Mouse (Mus musculus) forebrain, embryonic 12.5 days (tissue): ENCODE results near the gene Pomc. TPM values are rescaled to one million over a fixed set of nuclear protein-coding genes. Genes with fewer than 3 reads are reported as not detected.

Experiments used
- ATAC-seq: fragments of 200-750 bp; cut with Nextera tagmentation; 2 replicates; pipeline ENCODE4 v1.8.0; 2017; ENCODE audit warnings: moderate TSS enrichment; ENCODE audit not compliant: low FRiP score
- H3K27ac ChIP-seq: fragments of 300-500 bp; sonication (generic); 2 replicates; pipeline ENCODE4 v1.5.1; 2016; ENCODE audit warnings: mild to moderate bottlenecking
- H3K27me3 ChIP-seq: fragments of 300-500 bp; sonication (generic); 2 replicates; pipeline ENCODE4 v1.6.1; 2016; ENCODE audit warnings: mild to moderate bottlenecking
- H3K36me3 ChIP-seq: fragments of 300-500 bp; sonication (generic); replicated peaks from 2 replicates; pipeline ENCODE4 v1.6.1; 2016; ENCODE audit warnings: mild to moderate bottlenecking
- H3K4me1 ChIP-seq: fragments of 300-500 bp; sonication (generic); 2 replicates; pipeline ENCODE4 v1.6.1; 2016
- H3K4me2 ChIP-seq: fragments of 300-500 bp; sonication (generic); 2 replicates; pipeline ENCODE4 v1.6.1; 2016; ENCODE audit warnings: mild to moderate bottlenecking, moderate library complexity
- H3K4me3 ChIP-seq: fragments of 300-500 bp; sonication (generic); replicated peaks from 2 replicates; pipeline ENCODE4 v1.5.1; 2016; ENCODE audit warnings: mild to moderate bottlenecking
- H3K9ac ChIP-seq: fragments of 300-500 bp; sonication (generic); 2 replicates; pipeline ENCODE4 v1.6.1; 2016; ENCODE audit warnings: mild to moderate bottlenecking
- H3K9me3 ChIP-seq: fragments of 300-500 bp; sonication (generic); 2 replicates; pipeline ENCODE4 v1.6.1; 2016
- WGBS: fragments of 180-500 bp; shearing (Covaris S2); methylation state at CpG from one replicate; pipeline ENCODE4 v1.1.7; 2016; 5-methylcytosine and 5-hydroxymethylcytosine counted together
- polyA plus RNA-seq: library from polyadenylated mRNA; unstranded; fragments of >200 nt; fragmentation: Nextera tagmentation; extraction: Ambion mirVana; gene quantifications from 2 replicates; pipeline ENCODE4 v1.2.1, GENCODE M21; 2016

Gene Pomc
- 7.3 and 8.8 TPM in 2 replicates for polyA plus RNA-seq

DNA sequence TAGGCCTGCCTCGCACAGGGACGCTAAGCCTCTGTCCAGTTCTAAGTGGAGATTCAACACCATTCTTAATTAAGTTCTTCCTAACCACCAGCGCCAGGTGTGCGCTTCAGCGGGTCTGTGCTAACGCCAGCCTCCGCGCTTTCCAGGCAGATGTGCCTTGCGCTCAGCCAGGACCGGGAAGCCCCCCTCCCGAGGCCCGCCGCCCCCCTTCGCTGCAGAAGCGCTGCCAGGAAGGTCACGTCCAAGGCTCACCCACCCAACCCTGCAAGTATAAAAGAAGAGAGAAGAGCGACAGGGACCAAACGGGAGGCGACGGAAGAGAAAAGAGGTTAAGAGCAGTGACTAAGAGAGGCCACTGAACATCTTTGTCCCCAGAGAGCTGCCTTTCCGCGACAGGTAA, at the start of gene Pomc:
Gene Pomc, plus strand, starts transcription at position 301 of the 400 bp plus-strand sequence.
- H3K27ac ChIP-seq: no peak within 1 kb of the TSS
- H3K36me3 ChIP-seq: no peaks in the 10 kb centered on the region
- no peak within 1 kb of the TSS for H3K9ac ChIP-seq
- no peak for ATAC-seq
- peaks cover 44% of the 10 kb centered on the region for H3K27me3 ChIP-seq
- H3K4me1 ChIP-seq: peaks cover 5% of the 10 kb centered on the region
- no peaks in the 10 kb centered on the region for H3K9me3 ChIP-seq
- no peak within 1 kb of the TSS for H3K4me3 ChIP-seq
- WGBS: 22% methylated on average over 22 of the region's 22 CpGs
- H3K4me2 ChIP-seq: no peak within 1 kb of the TSS

- H3K27ac ChIP-seq: no peak overlapping the region
- H3K9me3 ChIP-seq: no peaks in the 10 kb centered on the region
- no peak overlapping the region for H3K4me3 ChIP-seq
- no peaks in the 10 kb centered on the region for H3K4me1 ChIP-seq
- peaks cover 90% of the 10 kb centered on the region for H3K36me3 ChIP-seq
- no peak overlapping the region for H3K9ac ChIP-seq
- H3K4me2 ChIP-seq: no peak overlapping the region
- 94% methylated on average over 9 of the region's 9 CpGs for WGBS
- H3K27me3 ChIP-seq: no peaks in the 10 kb centered on the region
- ATAC-seq: no peak
These were observed 49.3 kb upstream of the Pomc start for GRCm38 (mm10) chr12:3905436-3905835.

DNA sequence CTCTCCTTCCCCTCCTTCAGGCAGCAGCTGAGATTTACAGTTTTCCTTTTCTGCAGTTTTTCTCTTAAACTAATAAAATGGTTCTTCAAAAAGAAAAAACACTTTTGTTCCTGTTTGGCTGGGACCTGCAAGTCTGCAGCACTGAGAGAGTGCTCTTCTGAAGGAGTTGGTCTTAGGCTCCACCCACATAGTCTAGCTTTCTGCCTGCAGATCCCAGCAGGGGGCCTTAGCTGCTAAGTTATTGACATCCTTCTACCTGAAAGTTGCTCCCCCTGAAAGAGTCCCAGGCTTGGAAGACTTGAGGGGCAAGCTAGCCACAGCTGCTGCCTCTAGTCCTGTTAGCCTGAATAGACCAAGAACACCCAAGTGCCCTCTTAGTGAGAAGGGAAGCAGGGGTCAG, 48.4 kb upstream of the Pomc start:
- no peak overlapping the region for H3K9ac ChIP-seq
- no peaks in the 10 kb centered on the region for H3K4me1 ChIP-seq
- no peak for ATAC-seq
- H3K4me2 ChIP-seq: no peak overlapping the region
- H3K36me3 ChIP-seq: peaks cover 89% of the 10 kb centered on the region
- no peak overlapping the region for H3K4me3 ChIP-seq
- no peak overlapping the region for H3K27ac ChIP-seq
- H3K9me3 ChIP-seq: no peaks in the 10 kb centered on the region
- no peaks in the 10 kb centered on the region for H3K27me3 ChIP-seq

GRCm38 (mm10) chr12:3907008-3907407, 47.7 kb upstream of the Pomc start:
- Histone ChIP-seq H3K27ac (no peak overlapping the region), H3K4me2 (no peak overlapping the region), H3K9ac (no peak overlapping the region), H3K9me3 (no peaks in the 10 kb centered on the region), H3K4me1 (no peaks in the 10 kb centered on the region), H3K4me3 (no peak overlapping the region), H3K27me3 (no peaks in the 10 kb centered on the region), H3K36me3 (peaks cover 86% of the 10 kb centered on the region)
- 86% methylated on average over 4 of the region's 4 CpGs for WGBS
- no peak for ATAC-seq

DNA sequence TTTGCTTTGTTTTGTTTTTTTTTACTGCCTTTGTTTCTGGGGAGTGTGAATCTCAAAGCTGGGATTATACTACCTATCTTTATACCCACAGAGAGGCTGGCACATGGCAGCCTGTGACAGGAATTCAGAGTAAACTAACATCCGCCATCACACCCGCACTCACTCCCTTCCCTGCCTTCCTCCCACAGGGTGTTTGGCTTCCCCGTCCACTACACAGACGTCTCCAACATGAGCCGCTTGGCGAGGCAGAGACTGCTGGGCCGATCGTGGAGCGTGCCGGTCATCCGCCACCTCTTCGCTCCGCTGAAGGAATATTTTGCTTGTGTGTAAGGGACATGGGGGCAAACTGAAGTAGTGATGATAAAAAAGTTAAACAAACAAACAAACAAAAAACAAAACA, 47.3 kb upstream of the Pomc start:
- H3K27ac ChIP-seq: no peak overlapping the region
- H3K27me3 ChIP-seq: no peaks in the 10 kb centered on the region
- H3K36me3 ChIP-seq: peaks cover 82% of the 10 kb centered on the region
- 82% methylated on average over 13 of the region's 13 CpGs for WGBS
- H3K4me2 ChIP-seq: no peak overlapping the region
- no peak overlapping the region for H3K9ac ChIP-seq
- no peaks in the 10 kb centered on the region for H3K4me1 ChIP-seq
- no peak overlapping the region for H3K4me3 ChIP-seq
- H3K9me3 ChIP-seq: no peaks in the 10 kb centered on the region
- no peak for ATAC-seq

- no peak overlapping the region for H3K4me2 ChIP-seq
- H3K9ac ChIP-seq: no peak overlapping the region
- ATAC-seq: no peak
- no peaks in the 10 kb centered on the region for H3K9me3 ChIP-seq
- H3K27me3 ChIP-seq: no peaks in the 10 kb centered on the region
- no peaks in the 10 kb centered on the region for H3K4me1 ChIP-seq
- 76% methylated on average over 10 of the region's 10 CpGs for WGBS
- H3K36me3 ChIP-seq: peaks cover 60% of the 10 kb centered on the region
- no peak overlapping the region for H3K4me3 ChIP-seq
- H3K27ac ChIP-seq: no peak overlapping the region
These were observed 44.2 kb upstream of the Pomc start for GRCm38 (mm10) chr12:3910466-3911093.

DNA sequence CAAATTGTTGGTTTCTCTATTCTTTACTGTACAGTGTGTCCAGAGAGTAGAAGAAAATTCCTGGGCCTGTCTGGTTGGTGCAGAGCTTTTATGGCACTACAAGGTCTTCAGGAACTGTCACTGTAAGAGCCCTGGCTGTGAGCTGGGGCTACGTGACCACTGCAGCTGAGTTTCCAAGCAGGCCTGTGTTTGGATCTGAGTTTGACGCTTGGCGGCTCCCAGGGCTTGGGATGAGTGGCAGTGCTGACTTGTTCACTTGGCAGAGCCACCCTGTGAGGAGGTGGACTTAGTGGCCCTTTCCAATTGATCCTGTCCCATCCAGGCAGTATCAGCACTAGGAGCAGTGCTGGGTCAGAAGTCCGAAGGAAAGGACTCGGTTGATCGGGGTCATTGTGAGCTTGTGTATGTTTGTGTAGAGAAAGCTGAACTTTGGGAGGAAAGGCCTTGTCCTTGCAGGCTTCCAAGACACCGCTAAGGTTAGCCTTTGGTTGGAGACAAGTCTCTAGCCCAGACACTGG, 42.9 kb upstream of the Pomc start:
- 92% methylated on average over 7 of the region's 7 CpGs for WGBS
- no peaks in the 10 kb centered on the region for H3K9me3 ChIP-seq
- no peak overlapping the region for H3K4me2 ChIP-seq
- H3K4me3 ChIP-seq: no peak overlapping the region
- no peak overlapping the region for H3K9ac ChIP-seq
- no peaks in the 10 kb centered on the region for H3K27me3 ChIP-seq
- ATAC-seq: no peak
- H3K4me1 ChIP-seq: no peaks in the 10 kb centered on the region
- peaks cover 47% of the 10 kb centered on the region for H3K36me3 ChIP-seq
- H3K27ac ChIP-seq: no peak overlapping the region

GRCm38 (mm10) chr12:3915852-3916251, 38.9 kb upstream of the Pomc start:
- 86% methylated on average over 3 of the region's 3 CpGs for WGBS
- Histone ChIP-seq H3K9me3 (no peaks in the 10 kb centered on the region), H3K27me3 (no peaks in the 10 kb centered on the region), H3K36me3 (peaks cover 10% of the 10 kb centered on the region; the same call in 1 of the 2 replicates), H3K27ac (no peak overlapping the region), H3K9ac (no peak overlapping the region), H3K4me1 (peaks cover 14% of the 10 kb centered on the region), H3K4me3 (no peak overlapping the region), H3K4me2 (no peak overlapping the region)
- no peak for ATAC-seq

GRCm38 (mm10) chr12:3917668-3918341, 36.9 kb upstream of the Pomc start:
- Histone ChIP-seq H3K4me2 (no peak overlapping the region), H3K27me3 (no peaks in the 10 kb centered on the region), H3K27ac (no peak overlapping the region), H3K4me3 (no peak overlapping the region), H3K9me3 (no peaks in the 10 kb centered on the region), H3K9ac (no peak overlapping the region), H3K4me1 (peaks cover 19% of the 10 kb centered on the region), H3K36me3 (0 out of 2 replicates have a peak, but pooled peaks cover 5% of the 10 kb centered on the region)
- WGBS: 24% methylated on average over 14 of the region's 14 CpGs
- peak; percentile 42; the same call in 1 of the 2 replicates for ATAC-seq

DNA sequence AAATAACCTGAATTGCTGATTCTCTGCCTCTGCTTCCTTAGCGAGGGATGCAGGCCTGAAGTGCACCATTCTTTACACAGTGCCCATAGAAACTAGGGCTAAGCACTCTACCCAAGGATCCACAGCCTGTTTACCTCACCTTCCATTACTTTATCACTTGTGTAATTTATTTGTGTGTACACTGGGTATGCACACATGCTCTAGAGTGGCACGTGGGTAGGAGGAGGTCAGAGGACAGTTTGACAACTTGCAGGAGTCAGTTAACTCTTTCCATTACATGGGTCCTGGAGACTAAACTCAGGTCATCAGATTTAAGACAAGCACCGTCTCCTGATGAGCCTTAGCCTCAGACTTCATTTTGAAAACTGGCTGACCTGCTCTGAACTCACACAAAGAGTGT, 36.2 kb upstream of the Pomc start:
- peaks cover 19% of the 10 kb centered on the region for H3K4me1 ChIP-seq
- H3K9ac ChIP-seq: no peak overlapping the region
- ATAC-seq: no peak
- H3K4me2 ChIP-seq: no peak overlapping the region
- no peaks in the 10 kb centered on the region for H3K9me3 ChIP-seq
- H3K27me3 ChIP-seq: no peaks in the 10 kb centered on the region
- H3K36me3 ChIP-seq: 0 out of 2 replicates have a peak, but pooled peaks cover 5% of the 10 kb centered on the region
- WGBS: 79% methylated on average over 3 of the region's 3 CpGs
- H3K27ac ChIP-seq: no peak overlapping the region
- no peak overlapping the region for H3K4me3 ChIP-seq

- 84% methylated on average over 3 of the region's 3 CpGs for WGBS
- Histone ChIP-seq H3K4me3 (no peak overlapping the region), H3K36me3 (0 out of 2 replicates have a peak, but pooled peaks cover 5% of the 10 kb centered on the region), H3K9me3 (no peaks in the 10 kb centered on the region), H3K9ac (no peak overlapping the region), H3K4me2 (no peak overlapping the region), H3K27me3 (no peaks in the 10 kb centered on the region), H3K27ac (no peak overlapping the region), H3K4me1 (peaks cover 19% of the 10 kb centered on the region)
- ATAC-seq: no peak
These were observed 35.3 kb upstream of the Pomc start for GRCm38 (mm10) chr12:3919423-3919822.

DNA sequence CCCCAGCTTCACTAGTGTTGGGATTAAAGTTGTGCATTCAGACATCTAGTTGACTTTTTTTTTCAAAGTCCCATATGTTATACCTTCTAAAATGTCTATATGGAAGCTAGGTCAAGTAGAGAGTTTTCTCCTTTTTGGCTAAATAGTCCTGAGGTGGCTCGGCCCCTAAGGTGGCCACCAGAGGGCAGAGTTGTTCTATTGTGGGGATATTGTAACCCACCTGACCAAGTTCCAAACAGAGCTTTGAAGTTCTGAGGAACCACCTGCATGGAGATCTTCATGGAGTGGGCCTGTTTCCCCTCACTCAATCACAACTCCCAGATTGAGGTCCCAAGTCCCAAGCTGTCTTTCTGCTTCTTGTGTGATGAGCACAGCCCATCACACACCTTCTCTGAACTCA, 28.6 kb upstream of the Pomc start:
- H3K4me2 ChIP-seq: no peak overlapping the region
- no peak overlapping the region for H3K27ac ChIP-seq
- H3K36me3 ChIP-seq: no peaks in the 10 kb centered on the region
- H3K27me3 ChIP-seq: 0 out of 2 replicates have a peak, but pooled peaks cover 5% of the 10 kb centered on the region
- H3K4me3 ChIP-seq: no peak overlapping the region
- H3K9ac ChIP-seq: no peak overlapping the region
- no peaks in the 10 kb centered on the region for H3K9me3 ChIP-seq
- WGBS: 0% methylated on average over 1 of the region's 1 CpGs
- ATAC-seq: no peak
- peaks cover 5% of the 10 kb centered on the region for H3K4me1 ChIP-seq

GRCm38 (mm10) chr12:3928841-3929240, 25.9 kb upstream of the Pomc start:
- Histone ChIP-seq H3K36me3 (no peaks in the 10 kb centered on the region), H3K4me3 (no peak overlapping the region), H3K4me1 (no peaks in the 10 kb centered on the region), H3K4me2 (no peak overlapping the region), H3K27me3 (0 out of 2 replicates have a peak, but pooled peaks cover 5% of the 10 kb centered on the region), H3K27ac (no peak overlapping the region), H3K9ac (no peak overlapping the region), H3K9me3 (no peaks in the 10 kb centered on the region)
- ATAC-seq: no peak
- 77% methylated on average over 3 of the region's 3 CpGs for WGBS
